Mouse (Mus musculus) liver, postnatal 0 days (tissue): ENCODE measurements around the gene Coa5.

Experiments
- CTCF ChIP-seq: sonication (generic); IDR thresholded peaks from 2 replicates; pipeline ENCODE4 v1.5.1; 2016; ENCODE audit warnings: antibody characterized with exemption, low read depth
- EP300 ChIP-seq: IDR thresholded peaks from 2 replicates; pipeline ENCODE4 v1.6.1; 2016; ENCODE audit warnings: antibody characterized with exemption, low read depth, mild to moderate bottlenecking

DNA sequence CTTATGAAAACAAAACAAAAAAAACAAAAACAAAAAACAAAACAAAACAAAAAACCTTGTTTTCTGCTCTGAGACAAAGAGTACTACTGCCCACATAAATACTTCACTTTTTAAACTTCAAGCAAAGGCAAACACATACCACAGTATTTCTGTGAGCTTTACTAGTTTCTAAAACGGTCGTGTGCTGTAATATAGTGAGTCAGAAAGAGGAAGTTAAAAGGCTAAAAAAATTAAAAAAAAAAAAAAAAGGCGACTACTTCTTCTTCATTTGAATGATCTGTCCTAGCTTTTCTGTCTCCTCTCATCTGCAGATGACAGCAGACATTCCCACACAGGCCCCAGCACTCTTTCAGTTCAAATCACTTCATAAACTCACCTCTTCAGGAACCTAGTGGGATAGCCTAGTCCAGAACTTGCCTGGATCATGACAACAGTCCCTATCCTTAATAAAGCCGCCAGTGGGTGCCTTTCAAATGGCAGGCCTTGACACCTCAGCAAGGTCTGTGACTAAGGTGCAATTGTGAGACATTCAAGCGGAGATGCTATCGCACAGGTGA is 44.8 kb upstream of the Coa5 start:
- TF ChIP-seq CTCF (no peak), EP300 (no peak)
